Mouse (Mus musculus) T-helper 2 cell (primary cell): ENCODE data around the gene Gm18336.

ENCODE experiments used
- in situ Hi-C: fragments of 300-600 bp; cut with MboI, MseI; formaldehyde crosslinking; loops from one replicate; pipeline ENCODE4 v1.15.1; 2025; ENCODE audit warnings: high pct_unique_total_duplicates

Gene Gm18336

DNA sequence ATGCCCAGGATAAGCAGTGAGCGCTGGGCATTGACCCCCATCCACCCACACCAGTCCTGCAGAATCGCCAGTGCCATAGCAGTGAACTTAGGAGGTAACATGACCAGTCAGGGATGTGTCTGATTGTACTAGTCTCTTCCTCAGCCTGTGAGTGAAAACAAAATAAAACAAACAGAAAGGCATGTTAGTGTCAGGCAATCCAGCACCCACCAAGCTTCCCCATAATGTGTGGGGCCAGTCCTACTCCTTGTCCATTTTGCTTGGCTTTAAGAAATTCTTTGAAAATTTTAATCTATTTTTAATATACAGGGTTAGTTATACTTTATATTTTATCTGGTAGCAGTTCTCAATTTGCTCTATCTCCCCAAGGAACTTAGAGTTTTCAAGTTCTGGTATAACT lies at the start of gene Gm18336:
Gene Gm18336, minus strand, starts transcription at position 101 of the 400 bp plus-strand sequence.
- in situ Hi-C loops = loop anchor here (5.0 kb wide), 1 partner anchor 346 kb away; no protein-coding TSS in a partner anchor

DNA sequence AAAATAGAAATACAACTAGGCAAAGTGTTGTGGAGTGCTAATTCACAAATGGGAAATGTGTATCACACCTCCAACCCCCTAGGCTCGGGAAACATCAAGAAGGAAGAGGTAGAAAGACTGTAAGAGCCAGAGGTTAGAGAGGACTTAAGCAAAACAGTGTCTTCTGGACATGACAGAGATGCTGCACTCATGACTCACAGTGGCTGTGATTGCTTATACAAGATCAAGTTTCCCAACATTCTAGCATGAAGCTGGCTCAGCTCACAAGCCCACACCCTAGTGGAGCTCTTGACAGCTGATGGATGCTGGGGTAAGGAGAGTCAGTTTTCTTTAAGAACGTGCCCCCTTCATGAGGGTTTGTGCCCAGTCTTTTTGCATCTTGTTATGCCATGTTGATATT lies 42.9 kb upstream of the Gm18336 start:
- in situ Hi-C loops = no loop called here

DNA sequence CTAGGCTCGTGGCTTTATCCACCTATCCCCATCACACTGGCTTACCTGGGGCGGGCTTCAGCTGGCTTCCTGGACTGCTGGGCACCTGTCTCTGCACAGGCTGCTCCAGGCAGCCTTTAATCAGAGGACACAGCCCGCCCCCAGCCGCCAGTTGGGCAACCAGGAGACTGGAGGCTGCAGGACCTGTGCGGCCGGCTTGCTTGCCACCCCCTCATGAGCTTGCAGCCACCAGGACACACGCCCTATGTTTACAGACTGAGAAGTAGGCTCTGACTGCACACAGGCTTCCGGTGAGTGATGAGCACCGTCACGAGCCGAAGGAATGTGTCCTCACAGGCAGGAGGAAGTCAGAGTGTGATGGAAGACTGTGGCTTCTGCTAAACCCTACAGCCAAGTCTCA lies 36.7 kb upstream of the Gm18336 start, which contains the start of gene Trex2:
Gene Trex2, minus strand, starts transcription at position 93 of the 400 bp plus-strand sequence.
- in situ Hi-C loops = no loop called here

DNA sequence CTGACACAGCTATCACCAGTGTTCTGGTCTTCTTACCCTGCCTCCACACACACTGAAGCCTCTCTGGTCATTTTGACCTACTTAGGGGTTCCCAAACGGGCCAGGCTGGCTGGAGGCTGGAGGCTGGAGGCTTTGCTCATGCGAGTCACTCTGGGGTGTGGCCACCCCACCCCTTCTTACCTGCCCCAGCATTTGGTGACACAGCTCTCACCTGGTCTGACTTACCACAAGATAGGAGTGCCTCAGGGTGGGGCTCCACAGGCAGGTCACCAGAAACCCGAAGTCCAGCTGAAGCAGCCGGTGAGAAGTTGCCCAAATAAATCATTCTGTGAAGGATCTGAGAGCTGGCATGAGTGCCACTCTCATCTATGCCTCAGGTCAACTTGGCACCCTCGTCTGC lies 34.3 kb upstream of the Gm18336 start:
- in situ Hi-C loops = no loop called here

DNA sequence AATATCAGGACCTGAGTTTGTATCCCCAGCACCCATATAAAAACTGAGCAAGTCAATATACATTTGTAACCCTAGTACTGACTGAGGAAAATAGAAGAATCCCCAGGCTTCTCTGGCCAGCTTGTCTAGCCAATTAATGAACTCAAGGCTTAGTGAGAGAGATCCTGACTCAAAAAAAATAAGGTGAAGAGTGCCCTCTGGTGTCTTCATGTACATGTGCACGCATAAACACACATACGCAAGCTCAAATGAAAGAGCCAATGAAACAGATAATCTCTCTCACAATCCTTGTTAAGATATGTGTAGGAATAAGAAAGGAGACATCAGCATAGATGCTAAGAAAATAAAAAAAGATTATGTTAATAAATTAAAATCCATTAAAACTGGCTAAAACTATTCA lies 31.5 kb upstream of the Gm18336 start:
- in situ Hi-C loops = no loop called here

DNA sequence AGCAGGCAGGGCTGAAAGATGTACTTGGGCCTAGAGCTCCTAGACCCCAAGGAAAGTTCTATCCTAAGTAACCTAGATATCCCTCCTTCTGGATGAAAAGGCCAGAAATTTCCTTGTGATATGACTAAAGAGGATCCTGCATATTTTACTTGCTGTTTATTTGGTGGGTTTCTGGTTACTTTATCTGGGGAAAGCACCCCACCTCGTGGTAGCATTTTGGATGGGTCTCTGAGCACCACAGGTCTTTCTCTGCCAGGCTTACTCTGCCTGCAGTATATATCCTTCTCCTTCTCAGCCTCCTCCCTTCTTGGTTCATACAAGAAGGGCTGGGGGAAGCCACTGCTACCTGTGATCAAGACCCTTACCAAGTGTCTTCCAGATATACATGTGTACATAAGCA lies 14.2 kb upstream of the Gm18336 start:
- in situ Hi-C loops = no loop called here

DNA sequence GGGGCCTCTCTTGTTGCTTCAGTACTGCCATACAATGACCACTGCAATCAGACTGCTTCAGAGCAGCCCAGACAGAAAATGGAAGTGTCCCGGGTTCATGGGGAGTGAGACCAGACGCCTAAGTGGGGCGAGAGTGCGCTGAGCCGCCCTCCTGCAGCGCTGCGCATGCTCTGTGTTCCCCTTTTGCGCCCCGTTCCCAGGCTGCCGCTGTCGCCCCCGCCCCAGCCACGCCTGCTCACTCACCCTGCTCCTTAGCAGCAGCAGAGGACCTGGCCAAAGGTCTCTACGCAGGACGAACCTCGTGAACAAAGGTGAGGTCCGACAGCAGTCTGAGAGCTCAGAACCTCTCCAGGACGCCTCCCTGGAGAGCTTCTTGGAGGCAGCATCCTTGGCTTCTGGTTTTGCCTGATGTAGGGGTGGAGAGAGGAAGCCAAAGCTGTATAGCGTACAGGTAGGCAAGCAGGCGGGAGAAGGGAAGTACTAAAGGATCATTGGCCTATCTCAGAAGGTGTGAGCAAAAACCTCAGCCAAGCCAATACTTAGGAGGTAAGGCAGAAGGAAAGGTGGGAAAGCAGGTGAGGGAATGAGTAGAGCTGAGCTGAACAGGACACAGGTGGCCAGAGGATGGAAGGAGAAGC lies 12.5 kb upstream of the Gm18336 start, which contains the start of gene Zfp92:
Gene Zfp92, plus strand, starts transcription at position 217 of the 638 bp plus-strand sequence.
- in situ Hi-C loops = no loop called here

DNA sequence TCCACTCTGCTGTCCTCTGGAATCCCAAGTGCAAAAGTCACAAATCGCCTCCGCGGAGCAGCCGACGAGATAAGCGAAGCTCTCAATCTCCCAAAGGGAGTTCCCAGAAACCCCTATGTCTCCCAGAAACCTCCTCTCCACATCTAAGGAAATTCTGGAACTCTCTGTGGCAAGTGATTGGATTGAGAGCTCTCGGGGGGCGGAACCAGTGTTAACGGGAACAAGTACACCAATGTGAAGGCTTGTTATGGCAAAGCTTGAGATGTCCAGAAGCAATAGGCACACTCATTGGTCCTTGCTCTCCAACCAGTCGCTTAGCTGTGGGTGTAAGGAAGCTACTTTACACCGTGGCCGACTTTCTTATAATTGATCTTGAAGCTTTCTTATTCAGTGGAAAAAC lies 3.1 kb upstream of the Gm18336 start:
- in situ Hi-C loops = no loop called here

DNA sequence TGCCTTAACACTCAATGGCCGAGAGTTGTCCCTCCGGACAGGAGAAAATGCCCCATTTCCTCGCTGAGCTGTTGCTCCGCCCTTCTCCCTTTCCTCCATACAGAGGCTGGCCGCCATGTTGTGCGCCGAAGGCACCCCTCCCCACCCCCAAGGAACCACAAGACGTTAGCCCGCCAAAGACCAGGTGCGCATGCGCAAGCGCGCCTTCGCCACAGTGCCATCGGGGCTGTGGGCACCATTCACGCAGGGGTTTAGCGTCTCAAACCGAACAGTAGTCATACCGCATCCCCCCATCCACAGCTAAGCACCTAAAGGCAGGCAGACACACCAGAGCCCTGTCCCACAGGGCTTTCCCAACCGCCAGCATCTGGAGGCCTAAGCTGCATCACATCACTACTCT lies 2.4 kb upstream of the Gm18336 start:
- in situ Hi-C loops = no loop called here

DNA sequence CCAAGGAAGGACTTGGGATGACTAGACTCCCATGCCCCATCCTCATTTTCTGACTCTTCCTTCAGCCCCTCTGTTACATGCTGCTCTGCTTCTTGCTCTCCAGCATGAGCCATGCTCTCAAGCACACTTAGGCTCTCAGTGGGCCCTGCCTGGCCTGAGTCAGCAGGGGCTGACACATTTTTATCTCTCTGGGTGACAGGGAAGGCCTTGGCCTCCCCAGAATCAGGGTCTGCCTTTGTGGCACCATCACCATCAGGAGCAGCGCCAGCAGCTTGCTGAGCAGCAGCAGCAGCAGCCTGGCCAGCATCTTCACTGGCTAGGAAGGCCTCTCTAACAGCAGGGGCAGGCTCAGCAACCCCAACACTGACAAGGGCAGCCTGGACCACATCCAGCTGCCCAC lies 2.1 kb downstream of the Gm18336 start:
- in situ Hi-C loops = loop anchor here (5.0 kb wide), 1 partner anchor 344 kb away; no protein-coding TSS in a partner anchor

DNA sequence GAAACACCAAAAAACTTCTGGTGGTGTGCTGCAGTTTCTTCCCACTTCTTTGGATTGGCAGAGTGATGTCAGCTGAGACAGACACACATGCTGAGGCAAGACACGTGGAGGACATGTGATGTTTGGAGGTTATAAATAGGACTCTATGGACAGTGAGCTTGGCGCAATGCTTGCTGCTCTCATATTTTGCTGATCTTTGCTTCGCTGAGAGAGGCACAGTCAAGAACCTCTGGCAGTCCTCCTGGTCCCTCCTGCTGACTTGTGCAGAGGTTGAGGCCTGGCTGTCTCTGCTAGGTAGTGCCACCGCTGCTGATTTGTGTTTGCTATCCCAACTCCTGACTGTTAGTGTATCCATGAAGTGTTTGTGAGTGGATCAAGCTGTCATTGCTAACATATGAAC lies 7.1 kb downstream of the Gm18336 start:
- in situ Hi-C loops = no loop called here

DNA sequence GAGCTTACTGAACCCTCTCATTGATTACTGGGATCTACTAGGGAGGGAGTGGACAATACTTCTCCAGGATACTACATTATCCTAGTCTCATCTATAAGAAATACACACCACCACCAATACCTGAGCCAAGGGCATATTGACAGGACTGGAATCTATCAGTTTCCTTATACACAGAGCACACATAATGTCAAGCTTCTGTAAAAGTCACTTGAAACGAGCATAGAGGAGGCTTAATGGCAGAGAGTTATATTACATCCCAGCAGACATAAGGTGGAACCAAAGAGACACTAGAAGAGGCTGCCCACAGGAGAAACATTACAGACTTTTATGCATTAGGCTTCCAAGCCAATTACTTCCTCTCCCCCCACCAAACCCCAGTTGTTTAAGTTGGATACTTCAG lies 13.6 kb downstream of the Gm18336 start:
- in situ Hi-C loops = no loop called here

DNA sequence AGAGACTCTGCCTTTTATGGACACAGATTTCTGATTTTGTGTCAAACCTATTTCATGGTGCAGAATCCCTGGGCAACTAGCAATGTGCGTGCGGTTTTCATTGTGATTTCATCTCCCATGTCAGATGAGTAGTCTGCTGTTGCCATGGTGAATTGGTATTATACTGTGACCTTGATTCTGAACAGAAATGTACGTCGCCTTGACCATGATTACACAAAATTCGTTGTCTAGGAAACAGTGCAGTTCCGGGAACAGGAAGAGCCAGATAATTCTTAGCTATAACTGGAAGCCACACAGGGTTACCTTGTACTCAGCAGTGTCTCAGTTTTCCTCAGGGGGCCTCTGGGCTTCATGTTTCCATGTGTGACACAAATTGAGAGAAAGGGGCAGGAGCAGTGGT lies 14.1 kb downstream of the Gm18336 start:
- in situ Hi-C loops = no loop called here

DNA sequence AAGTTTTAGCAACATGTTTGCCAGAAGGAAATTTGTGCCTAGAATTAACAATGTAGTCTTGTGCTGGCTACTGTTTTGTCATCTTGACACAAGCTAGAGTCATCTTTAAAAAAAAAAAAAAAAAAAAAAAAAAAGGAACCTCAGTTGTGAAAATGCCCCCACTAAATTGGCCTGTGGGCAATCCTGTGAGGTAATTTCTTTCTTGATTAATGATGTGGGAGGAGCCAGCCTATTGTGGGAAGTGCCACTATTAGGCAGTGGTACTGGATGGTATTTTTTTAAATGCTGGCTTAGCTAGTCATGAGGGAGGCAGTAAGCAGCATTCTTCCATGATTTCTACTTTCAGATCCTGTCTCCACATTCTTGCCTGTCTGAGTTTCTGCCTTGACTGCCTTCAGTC lies 35.2 kb downstream of the Gm18336 start:
- in situ Hi-C loops = no loop called here

DNA sequence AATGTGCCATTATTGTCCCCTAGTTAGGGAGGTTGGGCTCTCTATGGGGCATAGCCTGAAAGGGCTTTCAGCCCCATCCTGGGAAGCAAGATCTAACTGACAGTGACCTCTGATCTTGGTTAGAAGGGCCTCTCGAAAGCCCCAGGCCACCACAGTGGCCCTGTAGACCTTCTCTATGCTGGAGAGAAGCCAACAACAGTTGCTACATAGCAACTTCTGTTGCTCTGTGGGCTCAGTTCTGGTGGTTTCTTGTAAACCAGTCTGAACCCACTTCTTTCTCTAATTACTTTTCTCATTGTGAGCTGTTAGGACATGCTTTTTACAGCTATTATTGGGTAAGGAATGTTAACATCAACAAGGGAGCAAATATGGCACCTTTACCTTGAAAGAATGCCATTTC lies 41.8 kb downstream of the Gm18336 start:
- in situ Hi-C loops = no loop called here

DNA sequence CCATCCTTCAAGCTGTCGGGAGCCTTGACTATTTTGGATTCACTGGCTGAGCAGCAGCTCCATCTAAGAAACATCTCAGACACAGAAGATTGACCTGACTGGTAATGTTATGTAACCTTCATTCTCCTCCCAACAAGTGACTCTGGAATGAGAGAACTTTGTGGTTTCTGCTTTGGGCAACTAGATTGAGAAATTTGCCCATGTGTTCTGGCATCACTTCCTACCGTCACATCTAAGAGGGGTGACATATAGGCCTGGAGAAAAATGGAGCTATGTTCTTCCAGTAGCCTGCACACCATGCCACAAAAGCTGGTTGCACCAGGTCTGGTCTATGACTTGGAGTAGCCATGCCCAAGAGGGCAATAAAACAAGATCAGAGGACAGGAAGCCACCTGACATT lies 42.4 kb downstream of the Gm18336 start:
- in situ Hi-C loops = no loop called here
